Mouse (Mus musculus): ENCODE data around the gene Cdh24.
A peak's percentile ranks its signal among the peaks of the same experiment; 100 is the strongest.
"Not testable (repeated sequence)": the region's sequence is repeated elsewhere in the genome, so short reads cannot be mapped to it uniquely, and the experiment has no call there.

Cdh24 gene

DNA sequence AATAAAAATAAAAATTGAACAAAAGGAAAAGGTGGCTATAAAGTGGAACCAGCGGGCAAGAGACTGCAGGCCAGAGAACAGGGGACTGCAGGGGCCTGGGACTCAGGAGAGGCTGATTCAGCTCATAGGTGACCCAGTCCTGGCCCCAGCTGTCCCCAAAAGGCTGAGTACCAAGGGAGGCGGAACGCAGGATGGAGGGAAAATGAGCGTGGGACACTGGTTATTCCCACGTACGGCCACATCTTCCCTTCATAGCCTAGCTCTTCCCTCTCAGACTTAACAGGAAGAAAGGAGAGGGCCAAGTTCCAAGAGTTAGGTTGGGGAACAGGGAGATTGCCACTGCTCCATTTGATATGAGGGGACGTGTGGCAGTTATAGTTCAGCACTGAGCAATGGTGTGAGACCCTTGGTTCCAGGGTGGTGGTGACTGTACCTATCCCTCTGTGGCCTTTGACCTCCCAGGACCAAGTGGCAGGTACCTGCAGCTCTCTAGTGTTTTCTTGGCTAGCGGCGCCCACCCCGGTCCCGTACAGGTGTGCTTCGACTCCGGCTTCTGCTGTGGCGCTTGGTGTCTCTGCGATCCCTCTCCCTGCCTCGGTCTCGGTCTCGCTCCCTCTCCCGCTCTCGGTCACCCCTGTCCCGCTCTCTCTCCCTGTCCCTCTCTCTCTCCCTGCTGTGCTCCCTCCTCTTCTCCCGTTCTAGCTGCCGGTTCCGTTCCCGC is 1.2 kb upstream of the Cdh24 start:
- DNase-seq = no peak

DNA sequence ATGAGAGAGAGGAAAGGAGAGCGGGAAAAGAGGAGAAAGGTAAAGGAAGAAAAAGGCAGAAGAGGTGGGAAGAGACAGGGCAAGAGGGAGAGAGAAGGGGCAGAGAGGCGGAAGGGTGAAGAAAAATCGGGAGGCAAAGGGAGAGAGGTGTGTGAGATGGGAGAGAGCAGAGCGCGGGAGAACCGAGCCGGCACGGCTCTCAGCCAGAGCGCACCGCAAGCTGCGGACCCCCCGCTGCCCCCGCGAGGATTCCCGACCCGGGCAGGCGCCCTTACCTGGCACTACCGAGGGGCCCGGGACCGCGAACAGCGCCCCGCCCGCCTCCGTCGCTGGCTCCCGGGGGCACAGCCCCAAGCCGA is 239 bp downstream of the Cdh24 start, which contains the start of gene Gm17606:
Gene Gm17606, plus strand, starts transcription at position 7 of the 359 bp plus-strand sequence.
- DNase-seq = no peak

DNA sequence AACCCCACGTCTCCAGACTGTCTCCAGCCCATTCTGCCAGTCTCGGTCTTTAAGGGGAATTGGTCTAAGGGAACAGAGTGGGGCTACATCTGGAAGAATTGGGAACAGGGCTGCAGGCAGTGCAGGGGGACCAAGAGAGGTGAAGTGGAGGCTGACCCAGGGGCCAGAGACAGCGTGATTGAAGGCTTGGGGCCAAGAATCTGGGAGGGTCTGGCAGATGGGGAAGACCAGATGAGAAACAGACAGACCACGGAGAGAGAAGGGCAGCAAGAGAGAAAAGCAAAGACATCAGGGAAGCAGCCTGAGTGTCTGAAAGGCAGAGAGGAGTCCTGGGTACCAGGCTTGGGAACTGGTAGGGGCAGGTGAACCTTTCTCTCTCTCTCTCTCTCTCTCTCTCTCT is 1.0 kb downstream of the Cdh24 start:
- DNase-seq = no peak

GRCm38 (mm10) chr14:54638210-54638609 is 3.0 kb downstream of the Cdh24 start:
- no peak for DNase-seq

DNA sequence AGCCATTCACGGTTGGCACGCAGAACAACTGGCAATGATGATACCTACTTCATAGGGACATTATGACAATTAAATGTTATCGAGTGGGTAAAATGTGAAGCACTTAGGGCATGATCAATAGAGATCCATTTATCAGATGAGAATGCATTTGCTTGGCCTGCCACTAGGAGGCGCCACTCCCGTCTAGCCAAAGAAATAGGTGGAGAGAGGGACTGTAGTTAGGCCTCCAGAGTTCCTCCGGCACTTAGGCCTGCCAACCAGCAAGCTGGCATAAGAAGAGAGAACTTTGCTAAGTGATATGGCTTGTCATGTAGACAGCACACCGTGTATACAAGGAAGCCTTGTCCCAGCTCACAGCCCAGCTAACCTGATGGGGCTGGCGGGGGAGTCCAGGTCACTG is 4.2 kb downstream of the Cdh24 start:
- DNase-seq = peak; percentile 58 to 65

DNA sequence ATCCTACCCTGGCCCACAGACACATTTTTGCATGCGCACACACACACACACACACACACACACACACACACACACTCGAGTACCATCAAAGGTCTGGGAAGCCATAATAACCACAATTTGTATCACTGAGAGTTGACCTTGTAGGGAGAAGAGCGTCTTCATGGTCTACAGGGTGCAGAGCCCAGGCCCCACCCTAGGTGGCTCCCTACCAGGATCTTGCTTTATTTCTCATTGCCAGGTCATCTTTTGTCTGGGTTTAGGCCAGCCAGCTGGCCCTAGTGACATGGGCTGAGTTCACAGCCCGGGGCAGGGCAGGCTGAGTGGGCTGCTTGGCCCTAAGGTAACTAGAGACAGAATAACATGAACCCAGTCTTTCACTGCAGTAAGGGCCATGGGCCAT is 7.0 kb downstream of the Cdh24 start:
- no peak for DNase-seq

- no peak for DNase-seq
Measured at GRCm38 (mm10) chr14:54632252-54632651, 8.9 kb downstream of the Cdh24 start.

DNA sequence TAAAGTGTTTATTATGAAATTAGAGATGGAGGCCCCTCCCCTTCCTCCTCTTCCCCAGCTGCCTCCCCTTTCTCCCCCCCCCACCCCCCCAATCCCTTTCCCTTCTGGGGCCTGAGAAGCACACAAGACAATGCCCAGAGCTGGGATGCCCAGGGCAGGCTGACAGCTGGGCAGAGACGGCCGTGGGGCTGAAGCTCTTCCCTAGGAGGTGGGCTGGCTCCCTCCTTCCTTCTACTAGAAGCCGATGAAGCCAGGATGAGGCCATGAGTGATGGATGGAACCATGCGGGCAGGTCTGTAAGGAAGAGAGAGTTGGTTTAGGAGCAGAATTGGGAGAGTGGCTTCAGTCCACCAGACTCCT is 9.9 kb downstream of the Cdh24 start:
- no peak for DNase-seq

- no peak for DNase-seq
Measured at GRCm38 (mm10) chr14:54630583-54631239, 10.5 kb downstream of the Cdh24 start.

DNA sequence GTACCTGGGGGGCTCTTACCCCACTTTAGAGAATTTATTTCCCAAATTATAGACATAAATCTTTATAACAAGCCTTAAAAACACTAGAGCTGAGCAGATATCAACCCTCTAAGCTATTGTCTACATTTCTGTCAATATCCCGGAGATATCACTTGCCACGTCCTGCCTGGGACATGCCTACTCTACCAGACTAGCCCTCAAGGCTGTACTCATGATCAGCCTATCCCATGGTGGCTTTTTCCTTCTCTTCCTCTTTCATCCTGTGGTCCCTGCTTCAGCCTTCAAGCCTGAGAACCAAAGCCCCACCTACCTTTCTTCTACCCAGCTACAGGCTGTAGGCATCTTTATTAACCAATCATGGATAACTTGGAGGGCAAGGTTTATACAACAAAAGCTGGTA is 11.4 kb downstream of the Cdh24 start:
- DNase-seq = no peak

DNA sequence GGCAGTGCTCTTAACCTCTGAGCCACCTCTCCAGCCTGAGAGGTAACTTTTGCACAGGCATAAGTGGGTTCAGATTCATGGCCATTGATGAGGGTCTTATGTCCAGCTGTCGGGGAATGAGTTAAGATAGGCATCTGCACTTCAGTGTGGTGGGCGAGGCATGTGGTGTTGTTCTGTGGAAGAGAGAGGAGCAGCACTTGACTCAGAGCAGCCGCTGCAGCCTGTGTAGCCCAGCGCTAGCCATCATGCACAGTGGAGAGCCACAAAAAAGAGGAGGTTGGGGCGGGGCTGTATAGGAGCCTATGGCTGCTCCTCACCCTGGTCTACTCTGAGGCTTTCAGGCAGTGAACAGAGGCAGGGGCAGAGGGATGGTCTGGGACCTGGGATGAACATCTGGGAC is 13.1 kb downstream of the Cdh24 start:
- no peak for DNase-seq

GRCm38 (mm10) chr14:54624976-54625375 is 16.2 kb downstream of the Cdh24 start:
- no peak for DNase-seq

DNA sequence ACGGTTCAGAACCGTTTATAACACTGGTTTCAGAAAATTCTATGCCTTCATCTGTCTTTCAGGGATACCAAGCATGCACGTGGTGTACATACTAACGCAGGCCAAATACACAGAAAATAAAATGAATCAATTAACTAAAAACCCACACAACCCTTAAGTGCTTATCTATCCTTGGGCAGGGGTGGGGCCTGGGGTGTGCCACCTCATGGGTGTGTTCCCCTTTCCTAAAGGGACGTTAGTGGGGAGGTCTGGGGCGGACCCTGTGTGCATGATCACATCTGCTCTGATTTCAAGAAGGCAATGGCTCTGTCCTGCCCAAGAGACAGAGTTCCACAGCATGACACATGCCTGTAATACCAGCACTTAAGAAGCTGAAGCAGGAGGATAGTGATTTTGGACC is 17.8 kb downstream of the Cdh24 start:
- DNase-seq = no peak

GRCm38 (mm10) chr14:54621133-54621532 is 20.0 kb downstream of the Cdh24 start, which contains the start of gene Psmb11:
TSS of gene Psmb11 (plus strand) at chr14:54621433.
- DNase-seq = no peak

GRCm38 (mm10) chr14:54617897-54618365 is 23.2 kb downstream of the Cdh24 start, which contains the start of gene Psmb5:
TSS of gene Psmb5 (minus strand) at chr14:54618022.
- peak; percentile 92 to 95 for DNase-seq

DNA sequence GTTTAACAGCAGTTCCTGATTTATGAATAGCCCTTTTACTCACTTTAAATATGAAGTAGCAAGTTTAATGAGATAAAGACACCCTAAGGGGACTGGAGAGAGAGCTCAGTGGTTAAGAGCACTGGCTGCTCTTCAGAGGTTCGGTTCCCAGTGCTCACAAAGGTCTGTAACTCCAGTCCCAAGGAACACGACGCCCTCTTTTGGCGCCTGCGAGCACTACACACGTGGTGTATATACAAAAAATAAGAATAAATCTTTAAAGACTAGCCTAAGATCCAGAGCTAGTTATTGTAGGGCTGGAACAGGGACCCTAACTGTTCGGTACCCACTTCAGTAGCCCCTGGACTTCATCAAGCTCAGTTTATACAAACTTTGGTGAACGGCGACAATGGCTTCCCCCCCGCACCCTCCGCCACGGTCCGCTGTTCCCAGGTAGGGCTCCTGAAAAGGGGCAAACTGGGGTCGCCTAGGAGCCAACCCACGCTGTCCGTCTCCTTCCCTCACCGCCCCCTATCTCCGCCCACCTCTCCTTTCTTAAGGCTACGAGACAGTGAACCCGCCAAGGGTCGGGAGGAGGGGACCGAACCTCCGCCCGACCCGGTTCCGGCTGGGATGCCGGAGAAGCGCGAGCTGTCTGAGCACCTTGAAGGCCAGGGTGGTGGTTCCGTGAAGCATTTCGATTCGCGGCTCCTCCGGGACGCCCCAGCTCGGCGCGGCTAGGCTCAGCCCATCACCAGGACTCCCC is 23.8 kb downstream of the Cdh24 start:
- peak in 1 of 2 experiments; percentile 57 for DNase-seq

- DNase-seq = no peak
Measured at GRCm38 (mm10) chr14:54616226-54616825, 24.8 kb downstream of the Cdh24 start.

DNA sequence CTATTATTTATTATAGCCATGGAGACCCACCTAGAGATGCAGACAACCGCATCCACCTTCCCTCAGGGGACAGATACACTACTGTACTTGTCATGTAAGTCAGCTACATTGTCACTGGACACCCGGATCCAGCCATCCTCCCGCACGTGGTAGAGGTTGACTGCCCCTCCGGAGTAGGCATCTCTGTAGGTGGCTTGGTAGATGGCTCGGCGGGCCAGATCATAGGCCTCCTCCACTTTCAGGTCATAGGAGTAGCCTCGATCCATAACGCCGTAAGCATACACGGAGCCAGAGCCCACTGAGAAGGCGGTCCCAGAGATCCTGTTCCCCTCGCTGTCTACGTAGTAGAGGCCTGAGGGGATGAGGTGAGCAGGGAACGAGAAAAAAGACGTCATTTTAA is 27.0 kb downstream of the Cdh24 start:
- DNase-seq = not testable (repeated sequence)

DNA sequence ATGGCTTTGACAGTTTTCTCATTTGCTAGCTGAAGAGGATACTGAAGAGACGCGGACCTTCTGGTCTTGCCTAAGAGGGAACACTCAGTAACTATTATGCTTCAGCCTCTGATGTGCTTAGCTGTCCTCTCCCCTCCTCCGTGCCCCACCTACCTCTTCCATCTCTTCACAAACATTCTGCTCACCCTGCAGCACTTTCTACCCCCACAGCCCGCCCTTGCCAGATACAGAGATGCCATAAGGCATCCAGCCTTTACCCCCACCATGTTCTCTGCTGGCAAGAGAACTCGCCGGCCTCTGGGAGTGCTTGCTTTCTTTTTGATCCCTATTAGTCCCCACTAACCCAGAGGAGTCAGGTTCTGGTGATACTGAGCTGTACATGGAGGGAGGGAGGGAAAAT is 30.5 kb downstream of the Cdh24 start:
- DNase-seq = no peak

DNA sequence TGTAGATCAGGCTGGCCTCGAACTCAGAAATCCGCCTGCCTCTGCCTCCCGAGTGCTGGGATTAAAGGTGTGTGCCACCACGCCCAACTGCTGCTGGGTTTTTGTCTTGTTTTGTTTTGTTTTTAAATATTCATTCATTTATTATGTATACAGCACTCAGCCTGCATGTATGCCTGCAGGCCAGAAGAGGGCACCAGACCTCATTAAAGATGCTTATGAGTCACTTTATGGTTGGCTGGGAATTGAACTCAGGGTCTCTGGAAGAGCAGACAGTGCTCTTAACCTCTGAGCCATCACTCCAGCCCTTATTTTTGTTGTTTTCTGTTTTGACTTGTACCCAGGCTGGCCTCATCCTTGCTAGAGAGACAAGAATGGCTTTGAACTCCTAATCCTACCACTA is 31.2 kb downstream of the Cdh24 start:
- DNase-seq = peak in 1 of 2 experiments; percentile 31

DNA sequence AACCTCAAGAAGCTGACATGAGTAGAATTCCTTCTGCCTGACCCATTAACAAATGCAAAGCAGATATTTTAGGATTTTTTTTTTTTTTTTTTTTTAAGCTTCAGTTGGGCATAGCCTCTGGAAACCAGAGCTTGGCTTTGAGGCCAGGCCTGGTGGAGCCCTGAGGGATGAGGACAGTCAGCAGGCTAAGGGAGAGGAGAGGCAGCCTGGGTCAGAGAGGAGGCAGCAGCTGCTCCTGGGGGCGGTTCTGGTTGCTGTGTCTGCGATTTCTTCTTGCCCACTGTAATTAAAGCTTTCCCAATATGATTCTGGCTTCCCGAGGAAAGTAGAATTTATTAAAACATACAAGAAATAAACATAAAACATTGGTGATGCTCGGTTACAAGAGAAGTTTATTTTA is 31.9 kb downstream of the Cdh24 start:
- no peak for DNase-seq

- no peak for DNase-seq
Measured at GRCm38 (mm10) chr14:54607226-54607625, 33.9 kb downstream of the Cdh24 start.

DNA sequence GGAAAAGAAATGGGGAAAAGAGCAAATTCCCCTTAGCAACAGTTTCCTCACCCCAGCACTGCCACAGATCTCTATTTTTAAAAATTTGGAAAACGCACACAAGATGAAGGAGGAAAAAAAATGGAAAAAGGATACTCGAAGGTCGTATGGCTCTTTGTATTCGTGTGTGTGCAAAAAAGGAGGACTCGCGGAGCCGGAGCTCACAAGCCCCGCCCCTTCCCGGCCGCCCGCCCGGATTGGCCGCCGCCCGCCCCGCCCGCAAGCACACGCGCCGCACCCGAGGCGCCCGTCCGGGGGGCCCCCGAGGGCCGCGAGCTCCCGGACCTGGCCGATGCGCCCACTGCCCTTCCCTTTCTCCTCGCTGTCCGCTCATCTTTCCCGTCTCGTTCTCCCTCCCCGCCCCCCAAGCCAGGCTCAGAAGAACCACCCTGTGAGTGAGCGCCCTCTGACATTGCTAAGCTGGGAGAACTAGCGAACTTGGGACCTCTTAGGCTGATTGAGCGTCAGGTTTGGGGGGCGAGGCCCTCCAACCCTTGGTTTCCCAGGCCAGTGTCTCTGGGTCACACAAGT is 35.3 kb downstream of the Cdh24 start, which contains the start of gene 4931414P19Rik:
Gene 4931414P19Rik, minus strand, starts transcription at position 242 of the 570 bp plus-strand sequence.
- DNase-seq = peak; percentile 88 to 93
